Mouse (Mus musculus): ENCODE measurements around the gene Nol4l. TPM values are rescaled to one million over a fixed set of nuclear protein-coding genes. Genes with fewer than 3 reads are reported as not detected.

The Nol4l gene
- total and polyA plus RNA-seq, 3 experiments: 4.4 to 7.1 TPM; not detected in 1

DNA sequence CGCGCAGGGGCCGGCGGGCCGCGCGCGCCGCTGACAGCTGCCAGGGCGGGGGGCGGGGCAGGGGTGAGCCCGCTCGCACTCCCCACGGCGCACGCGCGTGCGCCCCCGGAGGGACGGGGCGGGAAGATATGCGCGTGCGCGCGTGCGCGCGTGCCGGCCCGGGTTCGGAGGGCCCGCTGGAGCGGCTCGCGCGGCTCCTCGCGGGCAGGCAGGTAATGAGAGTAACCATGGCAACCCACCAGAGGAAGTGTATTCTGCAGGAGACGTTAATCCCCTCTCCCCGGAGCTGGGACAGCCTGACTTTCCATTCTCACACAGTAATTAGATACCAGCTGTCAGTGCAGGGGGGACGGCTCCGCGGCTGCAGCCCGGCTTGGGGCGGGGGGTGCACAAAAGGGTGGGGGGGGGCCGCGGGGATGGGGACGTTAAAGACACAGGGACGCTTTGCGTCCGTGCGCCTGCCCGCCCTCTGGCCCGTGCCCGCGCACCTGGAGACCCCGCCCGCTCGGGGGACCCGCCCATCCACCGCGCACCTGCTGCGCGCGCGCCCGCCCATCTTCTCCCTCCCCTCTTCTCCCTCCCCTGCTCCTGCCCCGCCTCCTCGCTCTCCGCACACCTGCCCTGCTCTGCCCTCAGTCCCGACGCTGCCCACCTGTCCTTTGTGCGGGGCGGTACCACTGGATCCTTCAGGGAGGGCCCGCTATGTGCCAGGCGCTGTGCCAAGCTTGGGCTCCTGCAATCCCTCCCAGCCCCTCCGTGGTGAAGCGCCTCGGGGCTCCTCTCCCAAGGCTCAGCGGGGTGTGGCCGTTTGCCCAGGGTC, 37.0 kb downstream of the Nol4l start, which contains the start of gene 4930404H24Rik (continued):
- TF ChIP-seq GABPA (IDR thresholded peaks at IDR 0.05; ENCODE audit: low read depth, low read length) (no peak), CHD2 (IDR thresholded peaks at IDR 0.05; ENCODE audit: low read length) (no peak), KAT2A (conservative IDR thresholded peaks at IDR 0.05; ENCODE audit: low read depth, low read length) (no peak), SIN3A (IDR thresholded peaks at IDR 0.05; ENCODE audit: low read length) (peak; percentile 42; the same call in 1 of the 2 replicates)

DNA sequence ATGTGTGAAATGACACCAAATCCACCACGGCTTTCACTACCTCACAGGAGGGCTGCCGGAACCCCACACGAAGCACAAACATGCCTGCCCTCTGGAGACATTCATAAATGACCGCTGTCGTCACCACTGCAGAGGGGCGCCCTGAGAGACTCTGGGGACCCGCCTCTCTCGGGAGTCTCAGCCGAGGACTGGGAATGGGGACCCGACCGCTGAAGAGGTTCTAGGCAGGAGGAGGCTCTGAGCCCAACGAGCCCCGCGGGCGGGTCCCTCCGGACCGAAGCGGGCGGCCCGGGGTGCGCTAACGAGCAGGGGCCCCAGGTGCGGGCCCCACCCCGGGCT, 37.6 kb downstream of the Nol4l start:
- peak; percentile 56 for DNase-seq (ENCODE audit: low read depth, low spot score)

DNA sequence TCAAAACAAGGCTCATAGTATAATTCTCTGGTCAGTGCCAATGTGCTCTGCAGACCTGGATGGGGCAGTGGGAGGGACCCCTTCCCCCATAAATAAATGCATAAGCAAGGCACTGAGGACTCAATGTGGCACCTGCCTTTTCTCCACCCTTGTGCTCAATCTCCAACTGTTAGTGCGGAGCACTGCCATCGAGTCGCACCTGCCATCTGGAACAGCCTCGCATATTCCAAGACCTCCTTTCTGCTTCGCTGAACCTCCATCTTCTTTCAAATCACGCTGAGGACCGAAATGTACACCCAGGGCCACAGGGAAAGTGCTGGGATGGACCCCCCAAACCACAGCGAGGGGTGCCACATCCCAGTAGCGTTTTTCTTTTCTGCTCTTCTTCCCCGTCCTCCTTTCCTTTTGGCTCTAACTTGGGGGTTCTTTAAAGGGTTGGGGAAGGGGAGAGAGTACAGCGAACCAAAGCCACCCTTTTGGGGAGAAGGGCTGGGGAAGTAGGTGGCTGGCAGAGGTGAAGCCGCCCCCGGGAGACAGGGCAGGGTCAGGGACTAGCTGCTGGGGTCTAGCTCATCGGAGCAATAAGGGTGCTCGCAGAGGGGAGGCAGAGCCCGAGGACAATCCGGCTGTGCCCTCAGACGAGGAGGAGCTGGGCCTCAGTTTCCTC, 38.1 kb downstream of the Nol4l start:
- Histone ChIP-seq H3K4me1 (ENCODE audit: control insufficient read depth in 1 of 2, insufficient read depth in 2 of 2, low read length in 2 of 2) (peaks cover 29 to 50% of the 10 kb centered on the region in 2 experiments), H3K9me3 (replicated peaks; ENCODE audit: insufficient read depth, low read length) (no peaks in the 10 kb centered on the region), H3K36me3 (ENCODE audit: control insufficient read depth in 1 of 2, insufficient read depth in 2 of 2, low read length in 2 of 2) (peaks cover 0 to 44% of the 10 kb centered on the region in 2 experiments; a peak in 2 of 4 replicates), H3K9ac (ENCODE audit: control insufficient read depth, low read depth, low read length, poor library complexity, severe bottlenecking) (peak overlapping the region; percentile 81), H3K27me3 (ENCODE audit: control insufficient read depth in 1 of 2, insufficient read depth in 2 of 2, low read length in 2 of 2) (no peaks in the 10 kb centered on the region), H3K79me2 (ENCODE audit: control insufficient read depth, insufficient read depth, low read length, poor library complexity) (peaks cover 8% of the 10 kb centered on the region), H3K27ac (ENCODE audit: control insufficient read depth, low read depth, low read length) (peak overlapping the region; percentile 65), H3K4me3 (ENCODE audit: control insufficient read depth in 1 of 2, insufficient read depth in 1 of 2, low read depth in 2 of 2, low read length in 2 of 2) (peak overlapping the region; percentile 56 to 83)
- no peak for TF ChIP-seq UBTF (IDR thresholded peaks at IDR 0.05; ENCODE audit: borderline replicate concordance, insufficient read depth, low read depth, low read length)
- TF ChIP-seq TBP (IDR thresholded peaks at IDR 0.05; ENCODE audit: low read depth, low read length): no peak
- no peak for TF ChIP-seq EP300 (IDR thresholded peaks at IDR 0.05; ENCODE audit: low read depth in 1 of 2, low read length in 2 of 2)
- no peak for DNase-seq (ENCODE audit: low read depth, low spot score)

More for the DNA sequence above, 37.6 kb downstream of the Nol4l start:
- Histone ChIP-seq H3K27me3 (ENCODE audit: control insufficient read depth in 1 of 2, insufficient read depth in 2 of 2, low read length in 2 of 2) (no peaks in the 10 kb centered on the region), H3K9me3 (replicated peaks; ENCODE audit: insufficient read depth, low read length) (no peaks in the 10 kb centered on the region), H3K36me3 (ENCODE audit: control insufficient read depth in 1 of 2, insufficient read depth in 2 of 2, low read length in 2 of 2) (peaks cover 0 to 45% of the 10 kb centered on the region in 2 experiments; a peak in 2 of 4 replicates), H3K4me3 (ENCODE audit: control insufficient read depth in 1 of 2, insufficient read depth in 1 of 2, low read depth in 2 of 2, low read length in 2 of 2) (peak overlapping the region; percentile 56 to 83), H3K9ac (ENCODE audit: control insufficient read depth, low read depth, low read length, poor library complexity, severe bottlenecking) (peak overlapping the region; percentile 81), H3K27ac (ENCODE audit: control insufficient read depth, low read depth, low read length) (peak overlapping the region; percentile 65), H3K79me2 (ENCODE audit: control insufficient read depth, insufficient read depth, low read length, poor library complexity) (peaks cover 8% of the 10 kb centered on the region), H3K4me1 (ENCODE audit: control insufficient read depth in 1 of 2, insufficient read depth in 2 of 2, low read length in 2 of 2) (peaks cover 29 to 55% of the 10 kb centered on the region in 2 experiments)
- TF ChIP-seq SIN3A (IDR thresholded peaks at IDR 0.05; ENCODE audit: low read length) (no peak), MAZ (IDR thresholded peaks at IDR 0.05; ENCODE audit: low read depth, low read length) (no peak), USF2 (IDR thresholded peaks at IDR 0.05; ENCODE audit: borderline replicate concordance in 1 of 2, insufficient read depth in 1 of 2, low read depth in 1 of 2, low read length in 2 of 2) (no peak), ETS1 (IDR thresholded peaks at IDR 0.05; ENCODE audit: low read depth, low read length) (no peak), USF1 (IDR thresholded peaks at IDR 0.05; ENCODE audit: low read depth, low read length) (no peak), CHD1 (IDR thresholded peaks at IDR 0.05; ENCODE audit: low read depth, low read length) (no peak), RAD21 (IDR thresholded peaks at IDR 0.05; ENCODE audit: low read depth, low read length) (no peak), POLR2A (IDR thresholded peaks at IDR 0.05; ENCODE audit: control insufficient read depth in 1 of 2, insufficient read depth in 1 of 2, low read depth in 1 of 2, low read length in 2 of 2, poor library complexity in 1 of 2) (no peak; a peak in 1 of 4 replicates), TBP (IDR thresholded peaks at IDR 0.05; ENCODE audit: low read depth, low read length) (no peak), TAL1 (IDR thresholded peaks at IDR 0.05; ENCODE audit: low read length) (no peak), HCFC1 (IDR thresholded peaks at IDR 0.05; ENCODE audit: low read depth, low read length) (no peak), CHD2 (IDR thresholded peaks at IDR 0.05; ENCODE audit: low read length) (no peak), MXI1 (IDR thresholded peaks at IDR 0.05; ENCODE audit: low read depth, low read length) (no peak)

All from MEL (cell line).